Mouse (Mus musculus) forebrain, embryonic 12.5 days (tissue): ENCODE data around the gene Ppp2ca. TPM values are rescaled to one million over a fixed set of nuclear protein-coding genes. Genes with fewer than 3 reads are reported as not detected.

Experiments used
- ATAC-seq: fragments of 200-750 bp; cut with Nextera tagmentation; 2 replicates; pipeline ENCODE4 v1.8.0; 2017; ENCODE audit warnings: moderate TSS enrichment; ENCODE audit not compliant: low FRiP score
- H3K27ac ChIP-seq: fragments of 300-500 bp; sonication (generic); 2 replicates; pipeline ENCODE4 v1.5.1; 2016; ENCODE audit warnings: mild to moderate bottlenecking
- H3K27me3 ChIP-seq: fragments of 300-500 bp; sonication (generic); 2 replicates; pipeline ENCODE4 v1.6.1; 2016; ENCODE audit warnings: mild to moderate bottlenecking
- H3K36me3 ChIP-seq: fragments of 300-500 bp; sonication (generic); replicated peaks from 2 replicates; pipeline ENCODE4 v1.6.1; 2016; ENCODE audit warnings: mild to moderate bottlenecking
- H3K4me1 ChIP-seq: fragments of 300-500 bp; sonication (generic); 2 replicates; pipeline ENCODE4 v1.6.1; 2016
- H3K4me2 ChIP-seq: fragments of 300-500 bp; sonication (generic); 2 replicates; pipeline ENCODE4 v1.6.1; 2016; ENCODE audit warnings: mild to moderate bottlenecking, moderate library complexity
- H3K4me3 ChIP-seq: fragments of 300-500 bp; sonication (generic); replicated peaks from 2 replicates; pipeline ENCODE4 v1.5.1; 2016; ENCODE audit warnings: mild to moderate bottlenecking
- H3K9ac ChIP-seq: fragments of 300-500 bp; sonication (generic); 2 replicates; pipeline ENCODE4 v1.6.1; 2016; ENCODE audit warnings: mild to moderate bottlenecking
- H3K9me3 ChIP-seq: fragments of 300-500 bp; sonication (generic); 2 replicates; pipeline ENCODE4 v1.6.1; 2016
- WGBS: fragments of 180-500 bp; shearing (Covaris S2); methylation state at CpG from one replicate; pipeline ENCODE4 v1.1.7; 2016; 5-methylcytosine and 5-hydroxymethylcytosine counted together
- polyA plus RNA-seq: library from polyadenylated mRNA; unstranded; fragments of >200 nt; fragmentation: Nextera tagmentation; extraction: Ambion mirVana; gene quantifications from 2 replicates; pipeline ENCODE4 v1.2.1, GENCODE M21; 2016

Gene Ppp2ca
- 121 and 125 TPM in 2 replicates for polyA plus RNA-seq

DNA sequence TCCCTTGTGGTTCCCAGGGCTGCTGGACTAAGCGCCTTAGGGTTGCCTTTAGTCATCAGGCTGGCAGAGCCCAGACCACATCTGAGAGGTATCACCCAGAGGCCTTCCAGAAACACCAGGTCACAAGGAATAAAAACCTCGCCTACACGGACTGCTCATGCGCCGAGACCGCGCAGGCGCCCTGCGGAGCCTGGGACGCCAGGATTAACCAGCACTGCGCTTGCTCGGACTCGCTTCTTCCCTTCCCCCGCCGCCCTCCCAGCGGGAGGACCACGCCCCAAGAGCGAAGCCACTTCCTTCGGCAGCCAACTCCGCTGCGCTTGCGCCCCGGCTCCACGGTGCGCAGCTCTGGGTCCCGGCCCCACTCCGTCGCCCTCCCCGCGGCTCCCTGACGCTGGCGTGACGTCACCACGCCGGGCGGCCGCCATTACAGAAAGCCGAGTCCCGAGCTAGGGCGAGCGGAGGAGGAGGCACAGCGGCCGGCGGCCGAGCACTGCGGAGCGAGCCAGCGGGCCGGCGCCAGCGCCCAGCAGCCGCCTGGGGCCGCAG is at the start of gene Ppp2ca:
TSS of gene Ppp2ca (plus strand) at position 284 of the 549 bp plus-strand sequence.
- H3K9me3 ChIP-seq: no peaks in the 10 kb centered on the region
- under 1% methylated on average over 34 of the region's 53 CpGs for WGBS
- H3K9ac ChIP-seq: peak within 1 kb of the TSS; percentile 96
- peak within 1 kb of the TSS; percentile 91 for H3K4me3 ChIP-seq
- peaks cover 31% of the 10 kb centered on the region for H3K4me1 ChIP-seq
- H3K4me2 ChIP-seq: peak within 1 kb of the TSS; percentile 83
- H3K36me3 ChIP-seq: no peaks in the 10 kb centered on the region
- H3K27me3 ChIP-seq: no peaks in the 10 kb centered on the region
- H3K27ac ChIP-seq: peak within 1 kb of the TSS; percentile 99
- ATAC-seq: peak; percentile 98

DNA sequence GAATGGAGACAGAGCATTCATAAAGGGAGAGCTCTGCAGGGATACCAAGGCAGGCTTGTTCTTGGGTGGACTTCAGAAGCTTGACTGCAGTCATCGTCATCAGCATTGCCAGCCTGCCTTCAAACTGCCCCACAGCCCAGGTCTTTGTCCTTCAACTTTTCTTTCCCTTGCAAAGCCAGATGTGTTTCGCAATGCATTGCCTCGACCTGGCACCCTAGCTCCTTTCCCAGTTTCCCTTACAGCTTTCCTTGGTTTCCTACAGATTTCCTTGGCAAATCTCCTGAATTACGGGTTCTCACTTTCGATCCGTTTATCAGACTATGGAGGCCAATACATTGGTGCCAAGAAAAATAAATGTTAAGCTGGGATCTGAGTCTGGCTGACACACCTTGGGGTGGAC is 45.1 kb upstream of the Ppp2ca start:
- Histone ChIP-seq H3K4me3 (no peak overlapping the region), H3K36me3 (no peaks in the 10 kb centered on the region), H3K9me3 (no peaks in the 10 kb centered on the region), H3K9ac (no peak overlapping the region), H3K4me2 (no peak overlapping the region), H3K4me1 (no peaks in the 10 kb centered on the region), H3K27ac (no peak overlapping the region), H3K27me3 (no peaks in the 10 kb centered on the region)
- ATAC-seq: no peak
- WGBS: 92% methylated on average over 6 of the region's 6 CpGs

DNA sequence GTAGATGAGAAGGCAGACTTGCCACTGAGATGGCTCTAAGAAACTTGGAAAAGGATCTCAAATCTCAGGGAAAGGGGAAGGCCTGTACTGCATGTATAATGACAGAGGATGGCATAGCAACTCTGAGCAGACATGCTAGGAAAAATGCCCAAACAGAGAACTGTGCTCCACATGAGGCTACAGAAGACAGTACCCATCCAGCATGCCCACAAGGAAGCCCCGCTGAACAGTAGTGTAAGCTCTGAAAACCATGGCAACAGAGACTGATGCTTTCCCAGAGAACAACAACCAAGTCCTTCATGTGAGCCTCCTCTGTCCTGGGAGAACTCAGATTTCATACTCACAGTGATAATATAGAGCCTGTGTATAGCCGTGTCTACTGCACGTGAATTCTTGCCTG is 43.8 kb upstream of the Ppp2ca start:
- H3K9ac ChIP-seq: no peak overlapping the region
- WGBS: 83% methylated on average over 3 of the region's 3 CpGs

DNA sequence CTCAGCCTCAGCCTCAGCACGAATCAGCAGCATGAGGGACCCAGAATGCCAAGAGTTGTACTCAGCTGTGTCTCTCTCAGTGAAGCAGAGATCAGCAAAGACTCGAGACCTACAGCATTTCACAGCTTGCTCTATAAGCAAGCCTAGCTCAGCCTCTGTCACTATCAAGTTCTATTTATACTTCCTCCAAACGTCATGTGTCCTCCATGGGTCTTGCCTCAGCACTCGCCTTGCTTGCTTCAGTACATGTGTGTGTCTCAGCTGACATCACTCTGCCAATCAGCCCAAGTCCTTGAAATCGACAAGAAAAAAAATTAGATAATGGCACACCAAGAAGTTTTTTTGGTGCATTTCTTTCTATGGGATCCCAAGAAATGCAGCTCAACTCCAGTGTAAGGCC is 42.3 kb upstream of the Ppp2ca start:
- Histone ChIP-seq H3K27ac (no peak overlapping the region), H3K27me3 (no peaks in the 10 kb centered on the region), H3K36me3 (no peaks in the 10 kb centered on the region), H3K9ac (no peak overlapping the region), H3K4me3 (no peak overlapping the region), H3K4me2 (no peak overlapping the region), H3K9me3 (no peaks in the 10 kb centered on the region), H3K4me1 (no peaks in the 10 kb centered on the region)
- no peak for ATAC-seq
- 80% methylated on average over 5 of the region's 5 CpGs for WGBS

More for the DNA sequence above, 43.8 kb upstream of the Ppp2ca start:
- no peaks in the 10 kb centered on the region for H3K4me1 ChIP-seq
- no peaks in the 10 kb centered on the region for H3K27me3 ChIP-seq
- no peak for ATAC-seq
- no peak overlapping the region for H3K27ac ChIP-seq
- no peaks in the 10 kb centered on the region for H3K9me3 ChIP-seq
- no peaks in the 10 kb centered on the region for H3K36me3 ChIP-seq
- H3K4me2 ChIP-seq: no peak overlapping the region
- no peak overlapping the region for H3K4me3 ChIP-seq

DNA sequence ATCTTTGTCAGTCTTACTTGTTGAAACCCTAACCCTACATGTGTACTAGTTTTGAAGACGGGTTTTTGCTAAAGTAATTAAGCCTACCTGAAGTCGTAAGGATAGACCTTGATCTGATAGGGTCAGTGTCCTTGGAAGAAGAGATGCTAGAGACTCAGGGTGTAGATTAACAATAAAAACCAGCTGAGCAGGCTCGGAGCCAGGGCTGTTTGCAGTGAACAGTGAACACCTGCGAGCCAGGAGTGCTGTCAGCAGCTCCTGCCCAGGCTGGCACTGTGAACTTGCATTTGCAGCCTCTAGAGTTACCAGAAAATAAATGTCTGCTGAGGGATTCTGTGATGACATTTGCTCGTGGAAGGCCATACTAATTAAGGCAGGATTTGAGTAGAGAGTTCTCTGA is 39.5 kb upstream of the Ppp2ca start:
- no peak overlapping the region for H3K9ac ChIP-seq
- no peaks in the 10 kb centered on the region for H3K36me3 ChIP-seq
- WGBS: 75% methylated on average over 5 of the region's 5 CpGs
- no peak overlapping the region for H3K4me2 ChIP-seq
- ATAC-seq: no peak
- H3K9me3 ChIP-seq: no peaks in the 10 kb centered on the region
- no peak overlapping the region for H3K4me3 ChIP-seq
- no peaks in the 10 kb centered on the region for H3K4me1 ChIP-seq
- no peaks in the 10 kb centered on the region for H3K27me3 ChIP-seq
- H3K27ac ChIP-seq: no peak overlapping the region

DNA sequence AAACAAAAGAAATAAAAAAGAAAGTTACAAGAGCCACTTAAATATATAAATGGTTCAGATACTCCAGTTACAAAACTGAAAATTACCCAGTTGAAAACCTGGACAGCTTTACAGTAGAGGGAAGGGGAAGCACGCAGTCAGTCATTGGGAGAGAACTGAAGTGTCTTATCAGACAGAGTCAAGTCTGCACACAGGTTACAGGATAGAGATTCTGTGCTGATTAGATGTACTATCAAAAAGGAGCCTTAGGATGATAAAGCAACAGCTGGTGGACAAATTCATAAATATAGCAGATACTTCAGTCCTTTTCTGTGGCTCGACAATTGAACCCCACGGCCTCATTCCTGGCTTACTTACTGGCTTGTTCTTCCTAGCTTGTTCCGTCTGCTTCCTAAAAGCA is 38.2 kb upstream of the Ppp2ca start:
- H3K27ac ChIP-seq: no peak overlapping the region
- no peak overlapping the region for H3K4me2 ChIP-seq
- WGBS: 95% methylated on average over 4 of the region's 4 CpGs
- no peaks in the 10 kb centered on the region for H3K9me3 ChIP-seq
- no peak overlapping the region for H3K9ac ChIP-seq
- no peak for ATAC-seq
- H3K27me3 ChIP-seq: no peaks in the 10 kb centered on the region
- H3K4me1 ChIP-seq: no peaks in the 10 kb centered on the region
- H3K4me3 ChIP-seq: no peak overlapping the region
- no peaks in the 10 kb centered on the region for H3K36me3 ChIP-seq

DNA sequence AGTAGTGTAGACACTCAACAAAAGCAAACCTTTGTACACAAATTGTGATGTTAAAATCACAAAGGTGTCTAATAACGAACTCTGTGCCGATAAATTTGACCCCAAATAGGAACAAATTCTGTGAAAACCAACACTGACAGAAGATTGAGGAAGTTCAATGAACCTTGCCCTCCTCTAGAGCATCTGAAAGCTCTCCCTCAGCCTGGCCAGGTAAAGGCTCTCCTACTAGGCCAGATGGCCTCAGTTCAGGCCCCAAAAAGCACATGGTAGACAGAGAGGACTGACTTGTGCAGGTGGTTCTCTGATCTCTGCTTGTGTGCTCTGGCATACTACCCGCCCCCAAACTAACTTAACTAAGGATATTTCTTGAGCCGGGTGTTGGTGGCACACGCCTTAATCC is 36.1 kb upstream of the Ppp2ca start:
- ATAC-seq: no peak
- Histone ChIP-seq H3K9me3 (no peaks in the 10 kb centered on the region), H3K4me3 (no peak overlapping the region), H3K4me2 (no peak overlapping the region), H3K36me3 (no peaks in the 10 kb centered on the region), H3K27ac (no peak overlapping the region), H3K4me1 (peaks cover 5% of the 10 kb centered on the region; the same call in 1 of the 2 replicates), H3K9ac (no peak overlapping the region), H3K27me3 (no peaks in the 10 kb centered on the region)
- 98% methylated on average over 5 of the region's 5 CpGs for WGBS

DNA sequence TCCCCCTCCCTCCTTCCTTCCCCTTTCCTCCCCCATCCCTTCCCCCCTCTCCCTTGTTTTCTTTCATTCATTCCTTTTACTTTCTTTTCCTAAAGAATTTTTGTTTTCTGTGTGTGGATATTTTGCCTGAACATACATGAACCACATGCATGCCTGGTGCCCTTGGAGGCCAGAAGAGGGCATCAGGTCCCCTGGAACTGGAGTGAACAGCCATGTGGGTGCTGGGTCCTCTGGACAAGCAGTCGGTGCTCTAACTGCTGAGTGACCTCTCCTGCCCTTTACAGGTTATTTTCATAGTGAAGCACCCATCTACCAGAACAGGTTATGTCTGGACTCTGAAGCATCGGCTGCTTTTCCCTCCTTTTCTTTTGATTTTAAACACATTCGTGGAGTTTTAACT is 34.1 kb upstream of the Ppp2ca start:
- H3K27me3 ChIP-seq: no peaks in the 10 kb centered on the region
- WGBS: 56% methylated on average over 3 of the region's 3 CpGs
- no peaks in the 10 kb centered on the region for H3K36me3 ChIP-seq
- H3K9me3 ChIP-seq: no peaks in the 10 kb centered on the region
- H3K4me1 ChIP-seq: peaks cover 5% of the 10 kb centered on the region; the same call in 1 of the 2 replicates
- H3K4me3 ChIP-seq: no peak overlapping the region
- no peak for ATAC-seq
- H3K4me2 ChIP-seq: no peak overlapping the region
- no peak overlapping the region for H3K9ac ChIP-seq
- H3K27ac ChIP-seq: no peak overlapping the region

DNA sequence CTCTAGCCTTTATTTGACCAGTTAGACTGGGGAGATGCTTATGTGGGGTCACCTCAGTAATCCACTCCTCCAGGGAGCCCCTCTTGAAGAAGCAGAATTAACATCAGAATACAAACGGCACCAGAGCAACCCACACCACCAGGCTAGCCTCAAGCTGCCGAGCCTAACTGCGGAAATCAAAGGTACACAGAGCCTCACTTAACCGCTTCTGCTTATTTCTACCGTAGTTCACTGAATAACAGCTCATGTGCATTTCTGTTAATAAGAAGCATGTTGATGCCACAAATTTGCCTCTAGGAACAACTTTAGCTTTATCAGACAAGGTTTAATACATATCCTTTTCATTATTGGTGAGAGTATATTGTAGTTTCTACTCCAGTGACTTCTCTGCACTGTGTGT is 32.6 kb upstream of the Ppp2ca start:
- no peak overlapping the region for H3K9ac ChIP-seq
- no peaks in the 10 kb centered on the region for H3K9me3 ChIP-seq
- no peak overlapping the region for H3K4me2 ChIP-seq
- peaks cover 5% of the 10 kb centered on the region; the same call in 1 of the 2 replicates for H3K4me1 ChIP-seq
- H3K36me3 ChIP-seq: no peaks in the 10 kb centered on the region
- ATAC-seq: no peak
- no peak overlapping the region for H3K4me3 ChIP-seq
- H3K27ac ChIP-seq: no peak overlapping the region
- H3K27me3 ChIP-seq: no peaks in the 10 kb centered on the region
- WGBS: 10% methylated on average over 5 of the region's 5 CpGs

DNA sequence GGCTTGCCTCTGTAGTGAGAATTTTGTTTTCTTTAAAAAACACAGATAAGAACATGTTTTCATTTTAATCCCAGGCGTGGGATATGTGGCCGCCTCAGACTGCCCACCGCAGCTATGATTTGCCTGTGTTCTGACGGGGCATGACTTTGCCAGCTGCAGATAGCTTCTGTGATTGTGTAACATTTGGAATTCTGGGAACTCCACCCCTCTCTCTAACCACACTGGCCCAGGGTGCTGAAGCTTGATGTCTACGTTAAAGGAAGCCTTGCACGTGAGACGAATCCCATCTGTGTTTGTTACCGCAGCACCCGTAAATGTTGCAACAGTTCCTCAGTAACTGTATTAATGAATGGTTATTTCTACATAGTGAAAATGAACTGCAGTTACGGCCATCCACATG is 26.7 kb upstream of the Ppp2ca start:
- WGBS: 88% methylated on average over 10 of the region's 10 CpGs

DNA sequence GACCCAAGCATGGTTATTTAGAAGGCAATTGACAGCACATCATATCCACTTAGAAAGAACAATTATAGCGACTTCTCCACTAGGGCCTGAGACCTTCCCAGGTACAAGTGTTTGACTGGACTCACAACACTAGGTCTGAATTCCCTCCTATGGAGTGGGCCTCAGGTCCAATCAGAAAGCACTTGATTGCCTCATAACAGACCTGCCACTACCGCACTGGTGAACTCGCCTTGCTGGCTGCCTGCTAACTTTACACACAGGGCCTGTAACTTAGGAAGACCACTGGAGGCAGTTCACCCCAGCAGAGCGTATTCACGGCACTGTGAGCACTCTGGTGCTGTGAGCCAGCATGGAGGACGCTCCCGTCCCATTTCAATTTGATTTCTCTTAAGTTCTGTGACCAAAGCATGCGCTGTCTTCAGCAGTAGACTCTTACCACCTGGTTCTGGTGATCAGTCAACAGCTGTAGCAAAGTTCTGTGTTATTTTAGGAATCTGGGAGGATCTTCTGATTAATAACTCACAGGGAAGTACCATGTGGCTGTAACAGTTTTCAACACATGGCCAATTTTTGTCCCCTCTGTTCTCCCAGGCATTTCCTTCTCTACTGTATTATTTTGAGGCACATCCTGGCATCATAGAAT is 24.8 kb upstream of the Ppp2ca start:
- no peaks in the 10 kb centered on the region for H3K27me3 ChIP-seq
- no peaks in the 10 kb centered on the region for H3K36me3 ChIP-seq
- ATAC-seq: no peak

More for the DNA sequence above, 26.7 kb upstream of the Ppp2ca start:
- H3K9ac ChIP-seq: no peak overlapping the region
- H3K27ac ChIP-seq: no peak overlapping the region
- no peaks in the 10 kb centered on the region for H3K27me3 ChIP-seq
- H3K4me1 ChIP-seq: no peaks in the 10 kb centered on the region
- no peak overlapping the region for H3K4me3 ChIP-seq
- no peak for ATAC-seq
- H3K4me2 ChIP-seq: no peak overlapping the region
- H3K36me3 ChIP-seq: no peaks in the 10 kb centered on the region
- H3K9me3 ChIP-seq: no peaks in the 10 kb centered on the region

DNA sequence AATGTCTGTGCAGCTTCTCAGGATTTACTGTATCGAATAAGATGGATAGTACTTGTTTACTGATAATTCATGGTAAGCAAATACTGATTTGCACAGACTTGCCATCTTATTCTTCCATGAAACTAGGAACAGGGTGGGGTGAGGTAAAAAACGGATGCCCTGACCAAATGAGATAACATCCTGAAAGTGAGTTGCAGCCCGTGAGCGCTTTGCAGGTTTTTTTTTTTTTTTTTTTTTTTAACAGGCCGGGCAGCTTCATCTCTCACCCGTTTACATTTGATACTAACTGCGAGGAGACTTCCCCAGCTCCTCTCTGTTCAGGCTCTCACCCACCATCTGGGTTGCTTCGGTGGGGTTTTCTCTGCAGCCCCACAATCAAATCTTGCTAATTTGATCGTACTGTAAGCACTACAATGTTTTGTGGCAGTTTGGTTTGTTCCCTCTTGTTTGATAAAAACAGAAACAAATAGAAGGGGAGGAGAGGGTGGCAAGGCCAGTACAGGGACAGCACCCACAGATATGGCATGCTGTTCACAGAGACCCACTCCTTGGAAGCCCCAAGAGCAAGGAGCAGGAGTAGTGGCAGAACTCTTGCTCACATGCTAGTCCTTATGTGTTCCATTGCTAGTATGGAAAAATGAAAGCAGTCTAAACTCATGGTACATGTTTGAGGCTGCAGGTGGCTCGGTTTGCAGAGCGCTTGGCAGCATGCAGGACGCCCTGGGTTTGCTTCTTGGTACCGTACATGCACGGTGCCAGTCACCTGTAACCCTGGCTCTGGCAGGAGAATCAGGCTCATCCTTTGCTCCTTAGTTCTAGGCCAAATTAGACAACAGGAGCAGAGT is 23.6 kb upstream of the Ppp2ca start:
- 75% methylated on average over 14 of the region's 14 CpGs for WGBS
- H3K9me3 ChIP-seq: no peaks in the 10 kb centered on the region
- H3K9ac ChIP-seq: no peak overlapping the region
- H3K4me3 ChIP-seq: no peak overlapping the region
- peaks cover 1% of the 10 kb centered on the region for H3K4me1 ChIP-seq
- H3K4me2 ChIP-seq: no peak overlapping the region
- H3K36me3 ChIP-seq: no peaks in the 10 kb centered on the region
- H3K27me3 ChIP-seq: no peaks in the 10 kb centered on the region
- no peak for ATAC-seq
- H3K27ac ChIP-seq: no peak overlapping the region

More for the DNA sequence above, 24.8 kb upstream of the Ppp2ca start:
- Histone ChIP-seq H3K4me3 (no peak overlapping the region), H3K27ac (no peak overlapping the region), H3K4me2 (no peak overlapping the region), H3K9me3 (no peaks in the 10 kb centered on the region), H3K4me1 (no peaks in the 10 kb centered on the region), H3K9ac (no peak overlapping the region)
- 80% methylated on average over 8 of the region's 8 CpGs for WGBS
